Mouse (Mus musculus) small intestine, adult 2 months (tissue): ENCODE measurements around the gene Tmem98. TPM values are rescaled to one million over a fixed set of nuclear protein-coding genes. Genes with fewer than 3 reads are reported as not detected.

Experiments used
- H3K27ac ChIP-seq: fragments of 200-500 bp; 2 replicates; pipeline ENCODE4 v1.5.1; 2012; ENCODE audit warnings: low read depth, low read length, control low read depth, inconsistent platforms; ENCODE audit not compliant: insufficient read depth
- H3K27me3 ChIP-seq: fragments of 200-500 bp; 2 replicates; pipeline ENCODE4 v1.6.1; 2012; ENCODE audit warnings: mild to moderate bottlenecking, moderate library complexity, low read length, inconsistent platforms; ENCODE audit not compliant: control insufficient read depth, insufficient read depth
- H3K36me3 ChIP-seq: fragments of 200-500 bp; 2 replicates; pipeline ENCODE4 v1.6.1; 2012; ENCODE audit warnings: mild to moderate bottlenecking, low read length, control low read depth, inconsistent platforms; ENCODE audit not compliant: control insufficient read depth, insufficient read depth
- H3K4me1 ChIP-seq: fragments of 200-500 bp; 2 replicates; pipeline ENCODE4 v1.6.1; 2012; ENCODE audit warnings: low read length, inconsistent platforms, mixed read lengths; ENCODE audit not compliant: control insufficient read depth, insufficient read depth, insufficient read length
- H3K4me3 ChIP-seq: fragments of 200-500 bp; 2 replicates; pipeline ENCODE4 v1.5.1; 2012; ENCODE audit warnings: low read depth, mild to moderate bottlenecking, control low read depth, inconsistent platforms, low read length, moderate library complexity
- CTCF ChIP-seq: fragments of 200-500 bp; IDR thresholded peaks from 2 replicates; pipeline ENCODE4 v1.5.1; 2012; ENCODE audit warnings: low read depth, mild to moderate bottlenecking, control low read depth, inconsistent platforms, low read length, moderate library complexity, mixed read lengths; ENCODE audit not compliant: insufficient replicate concordance, insufficient read length; ENCODE audit errors: extremely low read depth
- POLR2A ChIP-seq: fragments of 200-500 bp; IDR thresholded peaks from 2 replicates; pipeline ENCODE4 v1.6.1; 2012; ENCODE audit warnings: low read depth, mild to moderate bottlenecking, control low read depth, inconsistent platforms, low read length, moderate library complexity
- WGBS: fragments of 180-500 bp; shearing (Covaris S2); methylation state at CpG from one replicate; pipeline ENCODE4 v1.1.7; 2018; 5-methylcytosine and 5-hydroxymethylcytosine counted together
- polyA plus RNA-seq: library from polyadenylated mRNA; depleted of rRNA; stranded (reverse); fragments of >200 nt; gene quantifications from 2 replicates; pipeline ENCODE4 v1.2.3, GENCODE M21; 2012; rRNA removed

Tmem98 gene
- polyA plus RNA-seq, 1 experiment: 209 TPM

DNA sequence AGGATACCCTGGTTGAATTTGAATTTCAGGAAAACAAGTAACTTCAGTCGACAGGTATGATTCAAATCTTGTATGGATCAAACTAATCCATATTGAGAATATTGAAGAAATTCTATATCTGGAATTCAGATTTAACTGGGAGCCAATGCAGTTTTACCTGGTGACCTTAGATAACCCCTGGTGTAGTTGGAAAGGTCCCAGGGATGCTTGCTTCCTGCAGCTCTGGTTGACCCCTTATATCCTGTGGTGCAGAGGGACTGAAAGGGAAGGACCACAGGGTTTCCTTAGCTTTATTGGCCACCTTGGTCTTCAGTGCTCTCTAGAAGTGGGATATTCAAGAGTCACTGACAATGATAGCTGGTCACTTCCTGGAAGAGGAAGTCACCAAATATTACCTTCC is 58.1 kb downstream of the Tmem98 start:
- 90% methylated on average over 1 of the region's 1 CpGs for WGBS
- no peak for TF ChIP-seq POLR2A
- TF ChIP-seq CTCF: no peak
- H3K4me1 ChIP-seq: peaks cover 6% of the 10 kb centered on the region; the same call in 1 of the 2 replicates

More for the DNA sequence above, 58.1 kb downstream of the Tmem98 start:
- no peak overlapping the region for H3K4me3 ChIP-seq
- no peaks in the 10 kb centered on the region for H3K36me3 ChIP-seq
- no peaks in the 10 kb centered on the region for H3K27me3 ChIP-seq
- H3K27ac ChIP-seq: no peak overlapping the region

Other genes with a start within 250 kb of the Tmem98 start
- gene Myo1d, start 30.1 kb upstream of the Tmem98 start, polyA plus RNA-seq: 66.0 and 139 TPM in 2 replicates
- gene Spaca3, start 48.2 kb downstream of the Tmem98 start, polyA plus RNA-seq: not detected in 2 replicates